Mouse (Mus musculus) brain, embryonic 14.5 days (tissue): Measurements from ENCODE around the gene Skor1.

Source experiments
- CTCF ChIP-seq: fragments of 200-500 bp; IDR thresholded peaks from 2 replicates; pipeline ENCODE4 v1.5.1; 2012; ENCODE audit warnings: inconsistent platforms, mild to moderate bottlenecking, moderate library complexity, borderline replicate concordance; ENCODE audit not compliant: insufficient read depth, insufficient read length; ENCODE audit errors: extremely low read depth
- POLR2A ChIP-seq: fragments of 200-500 bp; IDR thresholded peaks from 2 replicates; pipeline ENCODE4 v1.6.1; 2012; ENCODE audit warnings: mild to moderate bottlenecking, inconsistent platforms, borderline replicate concordance; ENCODE audit not compliant: poor library complexity, insufficient read depth, insufficient read length, severe bottlenecking; ENCODE audit errors: extremely low read depth

DNA sequence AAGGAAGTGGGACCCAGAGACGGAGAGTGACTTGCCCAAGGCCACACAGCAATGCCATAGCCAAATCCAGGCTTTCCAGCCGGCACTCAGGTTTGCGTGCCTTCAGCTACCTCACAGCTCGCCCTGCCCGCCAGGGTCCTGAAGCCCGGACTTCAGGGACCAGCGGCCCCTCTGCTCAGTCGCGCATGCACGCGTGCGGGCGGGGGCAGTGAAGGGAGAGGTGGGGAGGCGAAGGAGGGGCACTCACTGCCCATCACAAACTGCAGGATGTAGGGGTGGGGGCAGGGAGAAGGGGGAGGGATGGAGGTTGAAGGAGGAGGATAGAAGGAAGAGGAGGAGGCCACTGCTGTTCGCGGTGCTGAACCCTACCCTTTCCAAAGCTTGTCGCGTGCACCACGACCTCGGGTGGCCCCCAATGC lies 1.9 kb downstream of the Skor1 start:
- TF ChIP-seq CTCF = no peak
- TF ChIP-seq POLR2A = no peak
